Mouse (Mus musculus): ENCODE data around the gene 1700028J19Rik. TPM values are rescaled to one million over a fixed set of nuclear protein-coding genes. Genes with fewer than 3 reads are reported as not detected.

The 1700028J19Rik gene
- 1.1 and 1.2 TPM in 2 replicates for polyA plus RNA-seq (2015; fragmentation: Nextera tagmentation; extraction: Ambion mirVana)

DNA sequence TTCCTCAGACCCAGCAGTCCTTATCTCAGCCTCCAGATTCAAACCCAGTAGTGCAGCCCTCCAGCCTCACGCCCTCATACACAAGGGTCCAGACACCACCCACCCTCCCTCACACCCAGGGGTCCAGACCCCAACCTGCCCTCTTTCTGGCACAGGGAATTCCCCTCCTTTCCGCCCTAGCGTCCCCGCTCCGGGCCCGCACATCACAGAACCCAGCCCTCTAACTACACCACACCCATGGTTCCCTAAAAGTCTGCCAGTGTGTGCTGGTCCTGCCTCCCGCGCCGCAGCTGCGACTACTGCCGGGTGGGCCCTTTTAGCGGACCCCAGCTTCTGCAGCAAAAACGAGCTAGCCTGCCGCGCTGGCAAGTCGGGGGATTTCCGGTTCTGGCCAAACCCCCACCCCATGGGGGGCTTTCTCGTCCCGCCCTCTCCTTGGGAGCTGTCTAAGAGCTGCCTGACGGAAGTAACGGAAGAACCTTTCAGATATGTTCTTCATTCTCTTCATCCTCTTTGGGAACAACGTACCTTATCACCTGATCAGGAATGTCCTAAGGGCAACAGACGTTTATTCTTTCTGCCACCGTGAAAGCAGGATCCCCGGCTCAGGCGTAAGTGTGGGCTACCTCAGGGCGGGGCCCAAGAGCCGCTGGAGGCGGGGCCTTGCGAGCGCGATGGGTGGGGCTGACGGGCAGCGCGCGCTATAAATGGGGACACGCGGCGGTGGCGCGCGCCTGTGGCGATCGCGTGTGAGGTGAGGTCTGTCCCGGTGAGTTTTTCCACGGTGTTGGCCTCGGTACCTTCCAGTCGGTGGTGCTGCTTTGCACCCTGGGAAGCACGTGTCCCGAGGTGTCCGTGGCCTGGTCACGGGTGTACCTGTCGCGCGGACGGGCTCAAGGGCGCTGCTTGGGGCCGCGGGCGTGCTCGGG lies at the start of gene 1700028J19Rik, which contains the start of gene 2410002F23Rik:
Gene 1700028J19Rik (minus strand): TSS at position 641 of the 929 bp plus-strand sequence.
Gene 2410002F23Rik (plus strand): TSS at position 668 of the 929 bp plus-strand sequence.
- under 1% methylated on average over 62 of the region's 62 CpGs for WGBS
- peak; percentile 87 for ATAC-seq (ENCODE audit: low FRiP score, low read depth)

GRCm38 (mm10) chr7:44291418-44291817 lies 44.9 kb upstream of the 1700028J19Rik start:
- no peaks in the 10 kb centered on the region for H3K9me3 ChIP-seq
- H3K27me3 ChIP-seq: peaks cover 2% of the 10 kb centered on the region; the same call in 1 of the 2 replicates
- no peak overlapping the region for H3K4me3 ChIP-seq
- H3K9ac ChIP-seq: no peak overlapping the region
- H3K36me3 ChIP-seq: no peaks in the 10 kb centered on the region
- ATAC-seq (ENCODE audit: low FRiP score, low read depth): no peak
- WGBS: 54% methylated on average over 4 of the region's 4 CpGs
- no peak overlapping the region for H3K4me2 ChIP-seq
- H3K27ac ChIP-seq (replicated peaks): no peak overlapping the region
- H3K4me1 ChIP-seq (replicated peaks): no peaks in the 10 kb centered on the region

More for the DNA sequence above, at the start of gene 1700028J19Rik, which contains the start of gene 2410002F23Rik:
- H3K4me2 ChIP-seq: peak within 1 kb of the TSS; percentile 70
- H3K27me3 ChIP-seq: no peaks in the 10 kb centered on the region
- peak within 1 kb of the TSS; percentile 69 for H3K4me3 ChIP-seq
- no peaks in the 10 kb centered on the region for H3K9me3 ChIP-seq
- peak within 1 kb of the TSS; percentile 83 for H3K9ac ChIP-seq
- peaks cover 30% of the 10 kb centered on the region for H3K36me3 ChIP-seq
- H3K4me1 ChIP-seq (replicated peaks): peaks cover 32% of the 10 kb centered on the region
- H3K27ac ChIP-seq (replicated peaks): peak within 1 kb of the TSS; percentile 94

DNA sequence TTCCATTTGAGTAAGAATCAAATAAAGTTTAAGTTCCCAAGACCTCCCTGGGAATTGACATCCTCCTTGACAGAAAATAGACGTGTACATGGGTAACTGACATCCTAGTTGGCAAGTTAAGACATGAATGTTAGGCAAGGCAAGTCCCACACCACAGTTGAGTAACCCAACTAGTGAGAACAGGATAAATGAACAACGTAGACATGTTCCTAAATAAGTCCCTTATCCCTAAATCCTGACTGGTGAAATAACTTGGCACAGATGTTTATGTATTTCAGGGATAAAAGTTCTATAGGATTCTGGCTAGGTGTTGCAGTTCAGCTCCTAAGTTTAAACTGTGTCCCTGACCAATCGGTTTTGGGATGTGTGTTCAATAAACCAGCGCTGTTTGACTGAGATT lies 44.5 kb upstream of the 1700028J19Rik start:
- no peaks in the 10 kb centered on the region for H3K36me3 ChIP-seq
- H3K4me2 ChIP-seq: no peak overlapping the region
- 86% methylated on average over 4 of the region's 4 CpGs for WGBS
- no peaks in the 10 kb centered on the region for H3K4me1 ChIP-seq (replicated peaks)
- no peak overlapping the region for H3K9ac ChIP-seq
- no peak overlapping the region for H3K27ac ChIP-seq (replicated peaks)
- peaks cover 2% of the 10 kb centered on the region; the same call in 1 of the 2 replicates for H3K27me3 ChIP-seq
- no peak overlapping the region for H3K4me3 ChIP-seq
- ATAC-seq (ENCODE audit: low FRiP score, low read depth): no peak
- no peaks in the 10 kb centered on the region for H3K9me3 ChIP-seq

DNA sequence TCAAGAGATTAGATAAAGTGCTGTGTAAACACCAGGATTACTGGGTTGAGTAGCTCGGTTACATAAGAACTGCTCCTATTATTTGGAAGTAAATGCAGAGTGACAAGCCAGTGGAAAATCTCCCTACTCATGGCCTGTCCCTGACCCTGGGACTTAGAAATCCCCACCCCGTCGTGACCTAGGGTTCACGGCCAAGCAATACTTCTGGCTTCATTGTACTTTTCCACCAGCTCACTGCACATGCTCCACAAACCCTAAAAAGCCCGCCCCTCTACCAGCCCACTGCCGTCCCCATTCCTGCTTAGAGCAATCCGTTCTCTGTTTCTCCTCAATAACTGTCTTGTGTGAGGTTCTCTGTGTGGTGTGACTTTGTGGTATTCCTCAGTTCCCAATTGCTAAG lies 41.3 kb upstream of the 1700028J19Rik start:
- Histone ChIP-seq H3K27me3 (peaks cover 2% of the 10 kb centered on the region; the same call in 1 of the 2 replicates), H3K27ac (replicated peaks) (no peak overlapping the region), H3K36me3 (no peaks in the 10 kb centered on the region), H3K9me3 (no peaks in the 10 kb centered on the region), H3K4me2 (no peak overlapping the region), H3K4me3 (no peak overlapping the region), H3K4me1 (replicated peaks) (no peaks in the 10 kb centered on the region), H3K9ac (no peak overlapping the region)
- WGBS: 73% methylated on average over 7 of the region's 7 CpGs
- no peak for ATAC-seq (ENCODE audit: low FRiP score, low read depth)

- ATAC-seq (ENCODE audit: low FRiP score, low read depth): no peak; the same call in 1 of the 2 replicates
- no peak overlapping the region for H3K9ac ChIP-seq
- no peaks in the 10 kb centered on the region for H3K36me3 ChIP-seq
- H3K27ac ChIP-seq (replicated peaks): no peak overlapping the region; the same call in 1 of the 2 replicates
- H3K27me3 ChIP-seq: no peaks in the 10 kb centered on the region
- 0 out of 2 replicates have a peak, but pooled peaks cover 6% of the 10 kb centered on the region for H3K4me1 ChIP-seq (replicated peaks)
- no peaks in the 10 kb centered on the region for H3K9me3 ChIP-seq
- no peak overlapping the region for H3K4me3 ChIP-seq
- H3K4me2 ChIP-seq: no peak overlapping the region
- WGBS: 62% methylated on average over 7 of the region's 7 CpGs
Measured at GRCm38 (mm10) chr7:44281586-44281985, 35.1 kb upstream of the 1700028J19Rik start.

DNA sequence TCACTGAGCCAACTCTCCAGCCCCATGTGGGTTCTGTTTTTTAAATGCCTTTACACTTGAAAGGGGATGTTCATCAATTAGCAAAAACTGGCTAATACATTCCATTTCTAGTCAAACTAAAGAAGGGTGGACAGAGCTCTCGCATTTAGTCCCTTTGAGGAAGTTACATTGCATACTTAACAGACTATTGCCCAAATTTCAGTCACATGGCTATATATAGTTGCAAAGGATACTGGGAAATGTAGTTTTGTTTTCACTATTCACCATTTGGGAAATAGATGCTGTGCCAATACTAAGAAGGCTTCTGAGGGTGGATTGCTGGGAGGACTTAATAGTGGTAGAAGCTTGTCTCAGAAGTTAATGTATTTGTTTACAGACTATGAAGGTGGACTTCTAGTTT lies 34.5 kb upstream of the 1700028J19Rik start:
- 77% methylated on average over 1 of the region's 1 CpGs for WGBS

DNA sequence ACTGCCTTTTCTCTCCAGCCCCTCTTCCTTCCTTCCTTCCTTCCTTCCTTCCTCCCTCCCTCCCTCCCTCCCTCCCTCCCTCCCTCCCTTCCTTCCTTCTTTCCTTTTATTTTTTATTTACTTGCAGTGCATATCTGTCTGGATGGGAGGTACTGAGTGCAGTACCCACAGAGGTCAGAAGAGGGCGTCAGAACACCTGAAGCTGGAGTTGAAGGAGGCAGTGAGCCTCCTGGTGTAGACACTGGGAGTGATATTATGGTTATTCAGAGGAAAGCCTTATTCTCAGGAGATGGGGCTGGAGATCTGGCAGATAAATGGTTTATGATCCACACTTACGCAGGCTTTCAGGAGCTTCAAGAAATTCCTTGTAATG lies 30.7 kb upstream of the 1700028J19Rik start:
- H3K4me1 ChIP-seq (replicated peaks): 0 out of 2 replicates have a peak, but pooled peaks cover 6% of the 10 kb centered on the region
- no peak overlapping the region for H3K27ac ChIP-seq (replicated peaks)
- H3K27me3 ChIP-seq: 0 out of 2 replicates have a peak, but pooled peaks cover 4% of the 10 kb centered on the region
- no peaks in the 10 kb centered on the region for H3K36me3 ChIP-seq
- no peak overlapping the region for H3K4me2 ChIP-seq
- H3K4me3 ChIP-seq: no peak overlapping the region
- WGBS: 35% methylated on average over 2 of the region's 2 CpGs
- H3K9me3 ChIP-seq: no peaks in the 10 kb centered on the region
- no peak overlapping the region for H3K9ac ChIP-seq
- ATAC-seq (ENCODE audit: low FRiP score, low read depth): no peak

More for the DNA sequence above, 34.5 kb upstream of the 1700028J19Rik start:
- no peaks in the 10 kb centered on the region for H3K9me3 ChIP-seq
- ATAC-seq (ENCODE audit: low FRiP score, low read depth): no peak
- no peak overlapping the region for H3K4me3 ChIP-seq
- no peaks in the 10 kb centered on the region for H3K27me3 ChIP-seq
- H3K27ac ChIP-seq (replicated peaks): no peak overlapping the region
- no peak overlapping the region for H3K9ac ChIP-seq
- 0 out of 2 replicates have a peak, but pooled peaks cover 6% of the 10 kb centered on the region for H3K4me1 ChIP-seq (replicated peaks)
- H3K4me2 ChIP-seq: no peak overlapping the region
- no peaks in the 10 kb centered on the region for H3K36me3 ChIP-seq

DNA sequence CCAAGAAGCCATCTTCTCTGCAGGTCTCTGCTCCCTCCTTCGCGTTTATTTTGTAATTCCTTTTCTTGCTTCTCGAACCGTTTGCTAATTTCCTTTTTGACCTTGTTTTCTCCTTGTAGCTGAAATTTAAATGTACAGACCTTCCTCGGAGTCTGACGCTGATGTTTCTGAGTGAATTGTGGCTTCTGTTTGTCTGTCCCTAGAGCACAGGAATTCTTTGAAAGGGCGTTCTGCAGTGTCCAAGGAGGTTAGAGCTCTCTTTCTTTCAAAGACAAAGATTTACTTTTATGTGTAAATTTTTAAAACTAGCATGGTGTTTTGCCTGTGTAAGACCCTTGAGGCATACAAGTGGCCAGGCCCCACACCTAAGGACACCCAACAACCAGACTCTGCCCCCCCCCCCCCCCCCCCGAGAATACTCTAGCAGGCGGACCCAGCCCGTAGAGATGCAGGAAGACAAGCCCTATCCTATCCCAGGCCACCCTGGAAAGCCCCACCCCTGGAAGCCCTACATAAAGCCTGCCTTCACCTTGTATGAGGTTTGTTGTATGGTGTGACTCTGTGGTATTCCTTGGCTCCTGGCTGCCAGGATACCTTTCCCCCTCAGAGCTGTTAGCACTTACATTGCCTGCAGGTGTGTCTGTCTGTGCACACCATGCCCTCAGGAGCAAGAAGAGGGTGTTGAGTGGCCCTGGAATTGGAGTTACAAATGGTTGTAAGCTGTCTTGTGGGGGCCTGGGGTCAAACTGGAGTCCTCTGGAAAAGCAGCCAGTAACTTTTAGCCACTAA lies 30.2 kb upstream of the 1700028J19Rik start:
- Histone ChIP-seq H3K4me2 (no peak overlapping the region), H3K27ac (replicated peaks) (no peak overlapping the region), H3K27me3 (0 out of 2 replicates have a peak, but pooled peaks cover 4% of the 10 kb centered on the region), H3K9ac (no peak overlapping the region), H3K9me3 (no peaks in the 10 kb centered on the region), H3K4me1 (replicated peaks) (0 out of 2 replicates have a peak, but pooled peaks cover 3% of the 10 kb centered on the region), H3K36me3 (no peaks in the 10 kb centered on the region), H3K4me3 (no peak overlapping the region)
- WGBS: 67% methylated on average over 9 of the region's 10 CpGs
- ATAC-seq (ENCODE audit: low FRiP score, low read depth): no peak

DNA sequence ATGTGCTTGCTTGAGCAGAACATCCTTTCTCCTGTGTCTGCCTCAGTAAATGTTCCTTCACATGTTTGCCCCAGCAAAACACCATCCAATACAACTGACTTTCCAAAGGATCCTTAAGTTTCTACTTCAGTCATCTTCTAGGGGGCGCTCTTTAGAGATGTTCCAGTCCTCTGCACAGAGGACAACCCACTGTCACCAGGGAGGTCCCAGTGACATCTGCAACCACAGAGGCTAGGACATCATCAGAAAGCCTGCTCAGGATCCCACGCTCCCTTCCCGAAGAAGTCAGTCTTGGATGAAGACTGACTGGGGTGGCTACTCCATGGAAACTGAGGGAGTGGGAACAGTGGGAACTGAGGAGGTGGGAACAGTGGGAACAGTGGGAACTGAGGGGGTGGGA lies 29.1 kb upstream of the 1700028J19Rik start:
- H3K4me2 ChIP-seq: no peak overlapping the region
- no peak overlapping the region for H3K4me3 ChIP-seq
- no peak overlapping the region for H3K9ac ChIP-seq
- no peaks in the 10 kb centered on the region for H3K36me3 ChIP-seq
- H3K9me3 ChIP-seq: no peaks in the 10 kb centered on the region
- H3K27me3 ChIP-seq: 0 out of 2 replicates have a peak, but pooled peaks cover 4% of the 10 kb centered on the region
- no peak for ATAC-seq (ENCODE audit: low FRiP score, low read depth)
- no peaks in the 10 kb centered on the region for H3K4me1 ChIP-seq (replicated peaks)
- WGBS: 84% methylated on average over 3 of the region's 3 CpGs
- H3K27ac ChIP-seq (replicated peaks): no peak overlapping the region

GRCm38 (mm10) chr7:44274096-44274495 lies 27.6 kb upstream of the 1700028J19Rik start:
- 44% methylated on average over 11 of the region's 11 CpGs for WGBS
- H3K9me3 ChIP-seq: no peaks in the 10 kb centered on the region

DNA sequence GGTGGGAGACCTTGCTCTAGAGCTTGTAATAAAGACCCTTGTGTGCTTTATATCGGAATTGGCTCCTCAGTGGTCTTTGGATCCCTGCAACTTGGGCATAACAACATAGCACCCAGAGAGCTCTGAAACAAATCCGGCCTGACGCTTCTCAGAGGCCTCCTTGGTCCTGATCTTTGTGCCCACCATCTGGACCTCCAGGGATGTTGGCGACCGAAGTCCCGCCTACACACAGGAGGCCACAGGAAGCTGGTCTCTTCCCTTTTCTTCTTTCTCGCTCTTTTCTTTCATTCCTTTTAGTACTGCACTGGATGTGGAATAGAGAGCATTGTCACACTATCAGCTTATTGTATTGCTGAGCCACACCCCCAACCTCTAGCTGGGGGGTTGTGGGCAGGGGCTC lies 27.0 kb upstream of the 1700028J19Rik start:
- Histone ChIP-seq H3K4me2 (no peak overlapping the region), H3K9me3 (no peaks in the 10 kb centered on the region), H3K9ac (no peak overlapping the region), H3K4me1 (replicated peaks) (no peaks in the 10 kb centered on the region), H3K27me3 (0 out of 2 replicates have a peak, but pooled peaks cover 4% of the 10 kb centered on the region), H3K27ac (replicated peaks) (no peak overlapping the region), H3K36me3 (no peaks in the 10 kb centered on the region), H3K4me3 (no peak overlapping the region)
- ATAC-seq (ENCODE audit: low FRiP score, low read depth): no peak
- 43% methylated on average over 7 of the region's 7 CpGs for WGBS

More at GRCm38 (mm10) chr7:44274096-44274495, 27.6 kb upstream of the 1700028J19Rik start:
- no peak overlapping the region for H3K27ac ChIP-seq (replicated peaks)
- H3K9ac ChIP-seq: no peak overlapping the region
- H3K27me3 ChIP-seq: 0 out of 2 replicates have a peak, but pooled peaks cover 4% of the 10 kb centered on the region
- ATAC-seq (ENCODE audit: low FRiP score, low read depth): no peak
- no peak overlapping the region for H3K4me2 ChIP-seq
- no peak overlapping the region for H3K4me3 ChIP-seq
- H3K36me3 ChIP-seq: no peaks in the 10 kb centered on the region
- no peaks in the 10 kb centered on the region for H3K4me1 ChIP-seq (replicated peaks)

Measured in hindbrain, embryonic 15.5 days (tissue).